Mouse (Mus musculus) CD4-positive helper T cell, adult 2 months (primary cell): Measurements from ENCODE around the gene Fgf11.
A peak's percentile ranks its signal among the peaks of the same experiment; 100 is the strongest.

Source experiments
- DNase-seq: peaks from one replicate; pipeline ENCODE4 v3.0.0-alpha.2; 2012; ENCODE audit warnings: low read depth, missing footprints, low spot score

The Fgf11 gene

DNA sequence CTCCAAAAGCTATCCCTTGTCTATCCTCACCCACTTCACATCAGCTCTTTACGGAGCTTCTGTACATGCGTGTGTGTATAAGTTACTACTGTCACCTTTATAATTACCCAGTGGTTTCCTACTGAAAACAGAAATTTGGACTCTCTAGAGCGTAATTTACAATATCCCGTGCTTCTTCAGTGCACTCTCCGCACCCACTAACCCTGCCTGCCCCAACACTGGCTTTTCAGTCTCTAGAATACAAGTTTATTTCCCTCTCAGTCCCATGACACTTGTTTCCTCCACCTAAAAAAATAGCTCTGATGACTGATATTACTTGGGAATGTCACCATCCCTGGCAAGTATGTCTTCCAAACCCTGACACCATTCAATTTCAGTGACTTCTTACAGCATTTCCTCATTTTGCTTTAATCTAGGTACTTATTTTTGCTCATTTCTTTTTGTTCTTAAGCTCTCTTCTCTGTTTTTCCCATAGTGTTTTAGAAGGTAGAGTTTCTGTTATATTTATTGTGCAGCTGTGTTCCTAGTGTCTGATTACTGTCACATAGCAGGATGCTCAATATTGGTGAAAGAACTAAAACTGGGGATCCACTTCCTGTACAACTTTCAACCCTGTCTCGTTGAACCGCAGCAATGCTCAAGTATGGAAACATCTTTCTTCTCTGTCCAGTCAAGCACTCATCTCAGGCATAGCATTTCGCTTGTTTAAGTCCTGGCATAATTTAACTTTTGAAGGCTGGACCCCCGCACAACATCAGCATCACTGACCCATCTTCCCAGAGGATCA is 44.2 kb downstream of the Fgf11 start:
- no peak for DNase-seq

DNA sequence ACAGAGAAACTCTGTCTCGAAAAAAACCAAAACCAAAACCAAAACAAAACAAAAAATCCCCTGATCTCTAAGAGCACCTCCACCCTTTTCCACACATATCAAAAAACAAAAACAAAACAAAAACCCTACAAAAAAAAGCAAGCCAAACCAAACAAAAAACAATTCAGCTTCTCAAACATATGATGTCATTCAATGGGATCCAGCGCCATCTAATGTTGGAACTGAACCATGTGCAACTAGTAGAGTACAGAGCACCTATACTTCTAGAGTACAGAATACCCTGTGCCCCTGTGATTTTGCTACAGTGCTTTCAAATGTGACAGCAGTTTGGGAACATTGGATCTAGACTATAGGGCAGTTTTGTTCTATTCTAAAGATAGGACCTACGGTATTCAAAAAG is 47.0 kb downstream of the Fgf11 start:
- peak; percentile 84 for DNase-seq

DNA sequence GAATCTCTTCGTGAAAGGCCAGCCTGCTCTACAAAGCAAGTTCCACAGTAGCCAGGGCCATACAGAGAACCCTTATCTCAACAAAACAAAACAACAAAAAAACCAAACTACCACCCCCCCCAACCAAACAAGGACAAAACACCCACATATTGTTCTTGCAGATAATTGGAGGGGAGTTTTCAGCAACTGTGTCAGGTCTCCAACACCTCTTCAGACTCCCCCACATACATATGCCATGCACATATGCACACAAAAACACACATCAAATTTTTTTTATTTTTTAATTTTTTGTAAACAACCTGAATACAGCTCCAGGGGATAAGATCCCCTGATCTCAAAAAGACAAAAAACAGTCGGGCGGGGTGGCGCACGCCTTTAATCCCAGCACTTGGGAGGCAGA is 47.4 kb downstream of the Fgf11 start:
- DNase-seq, result no peak

DNA sequence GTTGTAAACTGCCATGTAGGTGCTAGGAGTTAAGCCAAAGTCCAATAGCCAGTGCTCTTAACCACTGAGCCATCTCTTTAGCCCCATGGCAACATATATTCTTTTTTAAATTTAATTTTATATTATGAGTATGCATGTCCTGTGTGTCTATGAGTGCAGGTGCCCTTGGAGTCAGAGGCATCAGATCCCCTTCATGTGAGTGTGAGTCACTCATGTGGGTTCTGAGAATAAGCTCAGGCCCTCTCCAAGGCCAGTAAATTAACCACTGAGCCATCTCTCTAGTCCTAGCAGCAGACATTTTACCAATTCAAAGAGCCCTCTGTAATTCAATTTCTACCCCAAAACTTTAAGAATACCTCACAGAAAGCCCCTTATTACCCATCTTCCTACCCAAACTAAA is 49.0 kb downstream of the Fgf11 start:
- DNase-seq, result no peak

DNA sequence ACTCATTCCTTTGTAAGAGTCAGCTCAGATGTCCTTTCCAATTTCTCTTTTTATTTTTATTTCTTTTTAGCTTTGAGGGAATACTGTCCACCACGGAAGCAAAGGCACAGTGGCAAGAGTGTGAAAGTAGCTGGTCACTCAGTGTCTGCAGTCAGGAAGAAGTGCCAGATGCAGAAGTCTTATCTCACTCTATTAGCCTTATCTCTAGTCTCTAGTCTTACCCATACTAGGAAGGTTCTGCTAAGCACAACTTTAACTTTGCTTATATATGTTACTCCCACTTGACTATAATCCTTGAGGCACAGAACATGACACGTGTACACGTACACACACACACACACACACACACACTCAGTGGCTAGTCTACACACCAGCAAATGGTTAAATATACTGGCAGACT is 50.0 kb downstream of the Fgf11 start:
- no peak for DNase-seq
